Mouse (Mus musculus) megakaryocyte, embryonic 14.5 days (primary cell): ENCODE measurements at regions not wholly inside any gene's neighbourhood (a gene's known extent, or its start where the extent isn't known, plus 50 kb on each side); places are given as distances from the start of the nearest gene placed in this dataset.

Source experiments
- H3K27me3 ChIP-seq: replicated peaks from 2 replicates; pipeline ENCODE3; 2012; ENCODE audit warnings: inconsistent platforms
- H3K36me3 ChIP-seq: replicated peaks from 2 replicates; pipeline ENCODE3; 2012; ENCODE audit warnings: low read length, inconsistent platforms, mixed read lengths
- H3K4me1 ChIP-seq: 2 replicates; pipeline ENCODE4 v1.6.1; 2012; ENCODE audit warnings: inconsistent platforms
- H3K4me3 ChIP-seq: replicated peaks from 2 replicates; pipeline ENCODE3; 2012; ENCODE audit warnings: moderate library complexity, mild to moderate bottlenecking, inconsistent platforms
- H3K9me3 ChIP-seq: 2 replicates; pipeline ENCODE4 v1.6.1; 2012; ENCODE audit warnings: inconsistent platforms
- FLI1 ChIP-seq: IDR thresholded peaks from 2 replicates; pipeline ENCODE4 v1.6.1; 2012; ENCODE audit warnings: low read length, inconsistent platforms, mixed read lengths
- GATA1 ChIP-seq: IDR thresholded peaks from 3 replicates; pipeline ENCODE4 v1.6.1; 2012; ENCODE audit warnings: mixed read lengths, low read length, inconsistent platforms, borderline replicate concordance

DNA sequence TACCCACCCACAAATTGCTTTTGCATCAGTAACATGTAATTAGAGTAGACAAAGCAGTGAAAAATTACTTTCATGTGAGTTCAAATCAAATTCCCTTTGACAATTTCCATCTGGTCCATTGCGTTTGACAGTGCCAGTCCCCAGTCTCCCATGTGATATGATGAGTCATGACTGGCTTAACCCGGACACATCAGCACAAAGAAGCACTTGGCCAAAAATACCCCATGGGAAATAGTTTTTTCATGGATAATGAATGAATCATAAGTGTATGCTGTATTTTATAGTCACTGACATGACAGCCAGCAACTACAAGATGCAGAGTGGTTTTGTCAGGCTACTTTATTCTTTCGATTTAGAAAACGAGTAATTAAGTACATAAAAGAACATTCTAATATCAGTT, 248.6 kb upstream of the B3galt2 start:
- Histone ChIP-seq H3K36me3 (no peaks in the 10 kb centered on the region), H3K4me1 (no peaks in the 10 kb centered on the region)
- no peak for TF ChIP-seq FLI1
- no peak for TF ChIP-seq GATA1

More for the DNA sequence above, 248.6 kb upstream of the B3galt2 start:
- no peaks in the 10 kb centered on the region for H3K27me3 ChIP-seq
- no peak overlapping the region for H3K4me3 ChIP-seq
- H3K9me3 ChIP-seq: no peaks in the 10 kb centered on the region; the same call in 1 of the 2 replicates
